Comparison of ENCODE assay signal across 8 mouse cellular contexts in genomic region chr14:79562745-79563144, GRCm38 (mm10). TPM values are rescaled to one million over a fixed set of nuclear protein-coding genes. Genes with fewer than 3 reads are reported as not detected.
DNase-seq lines count a peak whose midpoint lies in the region; ATAC-seq and TF ChIP-seq lines count a peak whose summit lies in the region.

No protein-coding gene starts in this region.

- peak; percentile 87 for TF ChIP-seq CTCF in liver, embryonic 14.5 days (IDR thresholded peaks at IDR 0.05; ENCODE audit: low read depth)

- H3K9me3 ChIP-seq in hindbrain, embryonic 10.5 days: no peaks in the 10 kb centered on the region
- H3K9me3 ChIP-seq in hindbrain, embryonic 16.5 days (ENCODE audit: control insufficient read depth, low read length): no peaks in the 10 kb centered on the region
- H3K9me3 ChIP-seq in liver, embryonic 14.5 days (ENCODE audit: control insufficient read depth, low read length): no peaks in the 10 kb centered on the region

- H3K9ac ChIP-seq in hindbrain, embryonic 16.5 days (ENCODE audit: low read depth, low read length): no peak overlapping the region
- no peak overlapping the region for H3K9ac ChIP-seq in liver, embryonic 14.5 days (replicated peaks)

- no peak for TF ChIP-seq EP300 in liver, embryonic 14.5 days (IDR thresholded peaks at IDR 0.05; ENCODE audit: low read depth)

- H3K27me3 ChIP-seq in hindbrain, embryonic 10.5 days (ENCODE audit: insufficient read depth, poor library complexity, severe bottlenecking): no peaks in the 10 kb centered on the region
- H3K27me3 ChIP-seq in hindbrain, embryonic 16.5 days (replicated peaks; ENCODE audit: control insufficient read depth, insufficient read depth, low read length): no peaks in the 10 kb centered on the region
- H3K27me3 ChIP-seq in liver, embryonic 14.5 days (ENCODE audit: control insufficient read depth, insufficient read depth, low read length): no peaks in the 10 kb centered on the region

- WGBS in hindbrain, embryonic 10.5 days: 23% methylated on average over 5 of the region's 5 CpGs
- WGBS in hindbrain, embryonic 16.5 days: 24% methylated on average over 5 of the region's 5 CpGs
- 48% methylated on average over 5 of the region's 5 CpGs for WGBS in liver, embryonic 14.5 days (ENCODE audit: insufficient replicate concordance)

- no peak overlapping the region for H3K4me2 ChIP-seq in hindbrain, embryonic 16.5 days (ENCODE audit: low read length)
- no peak overlapping the region for H3K4me2 ChIP-seq in liver, embryonic 14.5 days (ENCODE audit: low read depth)

- DNase-seq in hindbrain, embryonic 10.5 days (ENCODE audit: low spot score): peak; percentile 36
- DNase-seq in brain, adult 2 months (ENCODE audit: low read depth, low spot score): peak; percentile 65
- peak; percentile 84 for DNase-seq in induced T-regulatory cell, adult 2 months (ENCODE audit: low read depth)
- peak; percentile 19 to 35 (median 23) for DNase-seq in liver, embryonic 14.5 days (ENCODE audit: low read depth in 3 of 3, low spot score in 3 of 3)
- DNase-seq in right cerebral cortex, postnatal 14 days: peak; percentile 45

- no peaks in the 10 kb centered on the region for H3K4me1 ChIP-seq in hindbrain, embryonic 10.5 days (replicated peaks)
- H3K4me1 ChIP-seq in hindbrain, embryonic 16.5 days (ENCODE audit: control insufficient read depth, insufficient read depth, low read depth, low read length): no peaks in the 10 kb centered on the region
- H3K4me1 ChIP-seq in liver, embryonic 14.5 days (replicated peaks; ENCODE audit: control insufficient read depth in 2 of 2, insufficient read depth in 2 of 2, low read length in 1 of 2): peaks cover 0 to 2% of the 10 kb centered on the region in 2 experiments; a peak in 1 of 4 replicates

- no peak overlapping the region for H3K4me3 ChIP-seq in hindbrain, embryonic 10.5 days
- no peak overlapping the region for H3K4me3 ChIP-seq in hindbrain, embryonic 16.5 days (ENCODE audit: low read length)
- no peak overlapping the region for H3K4me3 ChIP-seq in liver, embryonic 14.5 days (ENCODE audit: insufficient read depth in 1 of 2, low read depth in 2 of 2, low read length in 2 of 2)

- no peak overlapping the region for H3K27ac ChIP-seq in hindbrain, embryonic 10.5 days
- H3K27ac ChIP-seq in hindbrain, embryonic 16.5 days (ENCODE audit: low read depth, low read length): no peak overlapping the region
- no peak overlapping the region for H3K27ac ChIP-seq in liver, embryonic 14.5 days

- ATAC-seq in hindbrain, embryonic 16.5 days: no peak
- ATAC-seq in CD4-positive, CD25-positive, alpha-beta regulatory T cell, adult 4 months: peak; percentile 80
- ATAC-seq in erythroid progenitor cell, adult 5-6 weeks (replicated peaks; ENCODE audit: low FRiP score, poor library complexity, severe bottlenecking): peak; percentile 83
- peak; percentile 55 for ATAC-seq in liver, embryonic 14.5 days (ENCODE audit: insufficient read depth)

- H3K36me3 ChIP-seq in hindbrain, embryonic 10.5 days: peaks cover 11% of the 10 kb centered on the region; the same call in 1 of the 2 replicates
- H3K36me3 ChIP-seq in hindbrain, embryonic 16.5 days (ENCODE audit: control insufficient read depth, insufficient read depth, low read length): no peaks in the 10 kb centered on the region
- peaks cover 48% of the 10 kb centered on the region for H3K36me3 ChIP-seq in liver, embryonic 14.5 days (replicated peaks; ENCODE audit: control insufficient read depth, insufficient read depth, low read depth)

RNA-seq across cellular contexts. Expression of gene Sugt1, which starts 24.7 kb away (rescaled TPM):
- 139 and 154 TPM in 2 replicates for polyA plus RNA-seq in hindbrain, embryonic 10.5 days (2016; fragmentation: Nextera tagmentation; extraction: Ambion mirVana)
- 91.2 and 98.6 TPM in 2 replicates for polyA plus RNA-seq in hindbrain, embryonic 16.5 days (2015; fragmentation: Nextera tagmentation; extraction: Ambion mirVana)
- polyA plus RNA-seq in CD4-positive, CD25-positive, alpha-beta regulatory T cell, adult 4 months (2017; shearing (Covaris generic)): 100 to 1,000 TPM; 111 to 162 TPM
- 40.7 and 44.0 TPM in 2 replicates for total RNA-seq in erythroid progenitor cell, adult 5-6 weeks (2015; ENCODE audit: low replicate concordance)
- total RNA-seq in erythroid progenitor cell, adult 5-6 weeks (2017; ENCODE audit: low replicate concordance): 17.1 and 61.1 TPM in 2 replicates
- 3.0 and 15.2 TPM in 2 replicates for polyA plus RNA-seq in liver, embryonic 14.5 days (2012; rRNA removed)
- polyA plus RNA-seq in liver, embryonic 14.5 days (2014; fragmentation: Nextera tagmentation; extraction: Ambion mirVana): 44.7 and 48.5 TPM in 2 replicates

Comparison
In these comparisons a context has a peak if more than half of its experiments do, and no peak if none do; other contexts are left out.
1. DNase-seq: peak in every context shown above with its lines; median percentile 84 in induced T-regulatory cell, adult 2 months; 65 in brain, adult 2 months; 45 in right cerebral cortex, postnatal 14 days; 36 in hindbrain, embryonic 10.5 days; 23 in liver, embryonic 14.5 days.